Mouse (Mus musculus) kidney, embryonic 14.5 days (tissue): Measurements from ENCODE around the gene Akap12. TPM values are rescaled to one million over a fixed set of nuclear protein-coding genes. Genes with fewer than 3 reads are reported as not detected.
A peak's percentile ranks its signal among the peaks of the same experiment; 100 is the strongest.

ENCODE experiments used
- ATAC-seq: fragments of 200-750 bp; cut with Nextera tagmentation; 2 replicates; pipeline ENCODE4 v1.8.0; 2017; ENCODE audit warnings: moderate number of reproducible peaks, mild to moderate bottlenecking, moderate TSS enrichment, moderate library complexity; ENCODE audit not compliant: low FRiP score, low TSS enrichment
- H3K27ac ChIP-seq: fragments of 300-500 bp; sonication (generic); 2 replicates; pipeline ENCODE4 v1.5.1; 2014; ENCODE audit warnings: low read depth, mild to moderate bottlenecking, low read length, moderate library complexity, mixed read lengths
- H3K27me3 ChIP-seq: fragments of 300-500 bp; sonication (generic); 2 replicates; pipeline ENCODE4 v1.6.1; 2014; ENCODE audit warnings: mild to moderate bottlenecking, low read length; ENCODE audit not compliant: control insufficient read depth, insufficient read depth
- H3K36me3 ChIP-seq: fragments of 300-500 bp; sonication (generic); 2 replicates; pipeline ENCODE4 v1.6.1; 2014; ENCODE audit warnings: low read length, mixed read lengths; ENCODE audit not compliant: control insufficient read depth, insufficient read depth
- H3K4me1 ChIP-seq: fragments of 300-500 bp; sonication (generic); 2 replicates; pipeline ENCODE4 v1.6.1; 2014; ENCODE audit warnings: low read length, mixed read lengths; ENCODE audit not compliant: control insufficient read depth, insufficient read depth
- H3K4me2 ChIP-seq: fragments of 300-500 bp; sonication (generic); replicated peaks from 2 replicates; pipeline ENCODE4 v1.6.1; 2014; ENCODE audit warnings: low read depth, mild to moderate bottlenecking, low read length
- H3K4me3 ChIP-seq: fragments of 300-500 bp; sonication (generic); 2 replicates; pipeline ENCODE4 v1.5.1; 2014; ENCODE audit warnings: mild to moderate bottlenecking, low read length
- H3K9ac ChIP-seq: fragments of 300-500 bp; sonication (generic); 2 replicates; pipeline ENCODE4 v1.6.1; 2014; ENCODE audit warnings: low read depth, mild to moderate bottlenecking, low read length, moderate library complexity
- H3K9me3 ChIP-seq: fragments of 300-500 bp; sonication (generic); 2 replicates; pipeline ENCODE4 v1.6.1; 2016; ENCODE audit warnings: low read length; ENCODE audit not compliant: control insufficient read depth
- WGBS: fragments of 180-500 bp; shearing (Covaris S2); extraction: QIAGEN DNeasy Blood & Tissue Kit; methylation state at CpG from one replicate; pipeline ENCODE4 v1.1.7; 2014; 5-methylcytosine and 5-hydroxymethylcytosine counted together
- polyA plus RNA-seq: library from polyadenylated mRNA; unstranded; fragments of >200 nt; fragmentation: Nextera tagmentation; extraction: Ambion mirVana; gene quantifications from 2 replicates; pipeline ENCODE4 v1.2.1, GENCODE M21; 2014

Akap12 gene
- polyA plus RNA-seq, 1 experiment from 2014 or later, result 70.7 TPM

GRCm38 (mm10) chr10:4250681-4251080 lies 15.5 kb upstream of the Akap12 start:
- Histone ChIP-seq H3K27me3 (no peaks in the 10 kb centered on the region), H3K4me3 (no peak overlapping the region), H3K9me3 (no peaks in the 10 kb centered on the region), H3K27ac (no peak overlapping the region), H3K4me1 (no peaks in the 10 kb centered on the region), H3K36me3 (no peaks in the 10 kb centered on the region), H3K4me2 (no peak overlapping the region), H3K9ac (no peak overlapping the region)
- WGBS, result 75% methylated on average over 3 of the region's 3 CpGs
- ATAC-seq, result no peak

DNA sequence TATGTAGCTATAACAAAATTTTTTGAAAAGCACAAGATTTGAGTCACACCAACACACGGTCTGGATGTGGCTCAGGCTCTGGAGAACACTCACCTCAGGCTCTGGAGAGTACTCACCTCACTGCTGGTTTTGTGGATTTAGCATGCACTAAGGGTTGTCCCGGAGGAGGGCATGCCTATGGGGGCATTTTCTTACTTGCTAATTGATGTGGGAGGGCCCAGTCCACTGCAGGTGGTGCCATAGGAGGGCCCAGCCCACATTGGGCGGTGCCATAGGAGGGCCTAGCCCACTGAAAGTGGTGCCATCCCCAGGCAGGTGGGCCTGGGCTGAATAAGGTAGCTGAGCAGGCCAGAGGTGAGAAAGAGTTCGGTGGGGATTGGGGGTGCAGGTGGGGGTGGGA lies 12.6 kb upstream of the Akap12 start:
- H3K36me3 ChIP-seq, result no peaks in the 10 kb centered on the region
- H3K27me3 ChIP-seq, result no peaks in the 10 kb centered on the region
- H3K4me1 ChIP-seq, result no peaks in the 10 kb centered on the region
- H3K9ac ChIP-seq, result no peak overlapping the region
- H3K9me3 ChIP-seq, result no peaks in the 10 kb centered on the region
- H3K4me3 ChIP-seq, result no peak overlapping the region
- no peak overlapping the region for H3K4me2 ChIP-seq
- WGBS, result 63% methylated on average over 4 of the region's 4 CpGs
- no peak for ATAC-seq
- no peak overlapping the region for H3K27ac ChIP-seq

DNA sequence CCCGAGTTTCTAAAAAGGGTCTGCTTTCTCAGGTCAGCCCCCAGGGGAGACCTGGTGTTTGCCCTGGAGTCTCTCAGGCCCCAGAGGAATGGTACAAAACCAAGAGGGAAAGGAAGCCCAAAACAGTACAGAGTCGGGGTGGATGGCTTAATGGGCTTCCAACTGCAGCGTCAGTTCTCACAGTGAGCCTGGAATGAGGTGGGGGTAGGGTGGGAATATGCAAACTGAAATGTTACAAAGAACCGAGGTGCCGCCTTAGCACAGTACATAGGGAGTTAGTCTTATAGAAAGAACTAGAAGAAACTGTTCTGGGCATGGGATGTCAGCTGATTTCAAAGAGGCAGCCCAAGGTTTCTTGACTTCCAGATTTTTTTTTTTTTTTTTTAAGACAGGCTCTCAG lies 11.7 kb upstream of the Akap12 start:
- no peaks in the 10 kb centered on the region for H3K27me3 ChIP-seq
- H3K9ac ChIP-seq, result no peak overlapping the region
- H3K9me3 ChIP-seq, result no peaks in the 10 kb centered on the region
- H3K4me3 ChIP-seq, result no peak overlapping the region
- H3K36me3 ChIP-seq, result no peaks in the 10 kb centered on the region
- no peak overlapping the region for H3K4me2 ChIP-seq
- H3K27ac ChIP-seq, result no peak overlapping the region
- H3K4me1 ChIP-seq, result no peaks in the 10 kb centered on the region
- ATAC-seq, result no peak
- 50% methylated on average over 5 of the region's 5 CpGs for WGBS

DNA sequence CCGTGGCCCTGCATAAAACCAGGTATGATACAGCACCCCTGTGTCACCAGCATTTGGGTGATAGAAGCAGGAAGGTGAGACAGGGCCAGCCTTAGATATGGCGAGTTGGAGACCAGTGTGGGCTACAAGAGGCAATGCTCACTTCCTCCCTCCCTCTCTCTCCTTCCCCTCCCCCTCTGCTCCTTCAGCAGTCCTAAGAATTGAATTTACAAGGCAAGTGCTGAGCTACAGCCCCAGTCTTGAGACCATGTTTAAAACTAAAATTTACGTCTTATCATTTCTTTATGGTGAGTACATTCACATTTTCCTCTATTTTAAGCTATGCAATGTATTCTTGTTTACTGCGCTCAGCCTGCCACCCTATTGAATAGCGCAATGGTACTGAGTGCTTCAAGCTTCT lies 5.3 kb upstream of the Akap12 start:
- Histone ChIP-seq H3K4me2 (no peak overlapping the region), H3K4me3 (no peak overlapping the region), H3K36me3 (no peaks in the 10 kb centered on the region), H3K4me1 (peaks cover 3% of the 10 kb centered on the region; the same call in 1 of the 2 replicates), H3K27me3 (no peaks in the 10 kb centered on the region), H3K9me3 (no peaks in the 10 kb centered on the region), H3K9ac (no peak overlapping the region), H3K27ac (no peak overlapping the region)
- ATAC-seq, result no peak
- WGBS, result 77% methylated on average over 5 of the region's 5 CpGs

DNA sequence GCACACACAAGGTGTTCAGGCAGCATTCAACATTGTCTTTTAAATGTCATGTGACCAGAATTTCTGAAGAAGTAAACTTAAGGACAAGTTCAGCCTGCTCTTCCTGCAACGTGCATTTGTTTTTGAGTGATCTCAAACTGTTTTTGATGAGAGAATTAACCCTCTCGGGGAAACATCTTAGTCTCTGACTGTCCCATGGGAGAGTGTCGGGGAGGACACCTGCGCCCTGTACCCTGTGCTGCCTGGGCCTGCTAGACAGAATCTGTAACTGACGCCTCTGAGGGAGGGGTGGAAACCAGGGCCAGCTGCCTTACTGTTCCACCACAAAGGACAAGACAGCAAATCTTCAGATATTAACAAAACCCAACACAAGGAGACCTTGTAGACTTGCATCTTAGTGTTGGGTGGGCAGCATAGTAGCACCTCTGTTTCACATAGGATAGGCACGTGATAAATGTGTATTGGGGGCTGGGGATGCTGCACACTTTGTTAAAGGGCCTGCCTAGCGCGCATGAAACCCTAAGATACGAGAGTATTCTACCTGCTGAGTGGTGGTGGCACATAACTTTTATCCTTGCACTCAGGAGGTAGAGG lies 4.7 kb upstream of the Akap12 start:
- H3K27ac ChIP-seq, result no peak overlapping the region
- H3K9ac ChIP-seq, result no peak overlapping the region
- no peak overlapping the region for H3K4me3 ChIP-seq
- WGBS, result 78% methylated on average over 9 of the region's 9 CpGs
- H3K4me2 ChIP-seq, result no peak overlapping the region
- no peaks in the 10 kb centered on the region; the same call in 1 of the 2 replicates for H3K27me3 ChIP-seq
- no peak for ATAC-seq
- peaks cover 3% of the 10 kb centered on the region; the same call in 1 of the 2 replicates for H3K4me1 ChIP-seq
- no peaks in the 10 kb centered on the region for H3K36me3 ChIP-seq
- no peaks in the 10 kb centered on the region for H3K9me3 ChIP-seq

GRCm38 (mm10) chr10:4265641-4266040 lies 539 bp upstream of the Akap12 start:
- Histone ChIP-seq H3K4me3 (peak overlapping the region; percentile 74), H3K9ac (peak overlapping the region; percentile 76; the same call in 1 of the 2 replicates), H3K27ac (no peak overlapping the region), H3K4me2 (peak overlapping the region; percentile 93), H3K27me3 (no peaks in the 10 kb centered on the region; the same call in 1 of the 2 replicates), H3K36me3 (no peaks in the 10 kb centered on the region), H3K9me3 (no peaks in the 10 kb centered on the region), H3K4me1 (peaks cover 3% of the 10 kb centered on the region; the same call in 1 of the 2 replicates)
- WGBS, result 3% methylated on average over 13 of the region's 13 CpGs
- ATAC-seq, result peak; percentile 71

DNA sequence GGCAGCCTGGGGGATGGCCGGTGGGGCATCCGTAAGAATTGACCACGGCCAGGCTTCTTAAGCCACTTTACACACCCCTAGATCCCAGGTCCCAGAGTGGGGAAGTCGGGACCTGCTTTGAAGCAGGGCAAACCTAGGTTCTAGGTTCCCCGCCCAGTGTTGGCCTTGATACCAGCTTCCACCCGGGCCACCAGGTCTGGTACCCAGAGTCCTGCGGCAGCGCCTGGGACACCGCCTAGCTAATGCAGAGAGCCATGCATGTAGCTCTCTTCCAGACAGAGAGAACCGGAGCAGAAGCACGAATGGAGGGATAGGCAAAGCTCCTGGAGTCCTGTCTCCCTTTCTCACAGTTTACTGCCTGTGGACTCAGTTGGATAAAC lies 741 bp downstream of the Akap12 start:
- H3K9ac ChIP-seq, result peak overlapping the region; percentile 76
- peaks cover 3% of the 10 kb centered on the region; the same call in 1 of the 2 replicates for H3K4me1 ChIP-seq
- peak overlapping the region; percentile 68 for H3K27ac ChIP-seq
- no peaks in the 10 kb centered on the region; the same call in 1 of the 2 replicates for H3K27me3 ChIP-seq
- no peaks in the 10 kb centered on the region for H3K9me3 ChIP-seq
- peak overlapping the region; percentile 74 for H3K4me3 ChIP-seq
- H3K36me3 ChIP-seq, result no peaks in the 10 kb centered on the region
- under 1% methylated on average over 11 of the region's 11 CpGs for WGBS
- H3K4me2 ChIP-seq, result peak overlapping the region; percentile 93
- ATAC-seq, result peak; percentile 37

DNA sequence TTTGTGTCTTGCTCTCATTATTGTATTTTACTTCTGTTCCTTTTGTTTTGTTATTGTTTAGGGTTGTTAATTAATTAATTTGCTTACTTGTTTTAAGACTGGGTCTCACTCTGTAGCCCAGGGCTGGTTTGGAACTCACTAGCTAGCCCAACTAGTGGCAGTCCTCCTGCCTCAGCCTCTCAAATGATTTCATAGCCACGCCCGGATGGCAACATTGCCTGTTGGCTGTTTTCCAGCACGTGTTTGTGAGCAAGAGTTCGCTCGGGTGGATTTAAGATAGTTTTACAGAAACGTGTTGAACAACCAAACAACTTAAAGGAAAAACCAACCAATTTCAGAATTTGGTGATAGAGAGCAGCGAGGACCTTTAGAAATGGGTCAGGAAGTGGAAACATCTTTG lies 1.3 kb downstream of the Akap12 start:
- Histone ChIP-seq H3K36me3 (no peaks in the 10 kb centered on the region), H3K4me3 (peak overlapping the region; percentile 74), H3K9ac (no peak overlapping the region), H3K27ac (no peak overlapping the region), H3K4me2 (peak overlapping the region; percentile 93), H3K4me1 (peaks cover 3% of the 10 kb centered on the region; the same call in 1 of the 2 replicates), H3K9me3 (no peaks in the 10 kb centered on the region), H3K27me3 (no peaks in the 10 kb centered on the region; the same call in 1 of the 2 replicates)
- WGBS, result 76% methylated on average over 7 of the region's 7 CpGs
- ATAC-seq, result no peak

- 93% methylated on average over 7 of the region's 7 CpGs for WGBS
- Histone ChIP-seq H3K27ac (no peak overlapping the region), H3K36me3 (no peaks in the 10 kb centered on the region), H3K4me2 (peak overlapping the region; percentile 93; the same call in 1 of the 2 replicates), H3K9ac (no peak overlapping the region), H3K27me3 (no peaks in the 10 kb centered on the region; the same call in 1 of the 2 replicates), H3K4me1 (peaks cover 3% of the 10 kb centered on the region; the same call in 1 of the 2 replicates), H3K9me3 (no peaks in the 10 kb centered on the region), H3K4me3 (no peak overlapping the region; the same call in 1 of the 2 replicates)
- ATAC-seq, result no peak
Observed at GRCm38 (mm10) chr10:4268140-4268539, 2.0 kb downstream of the Akap12 start.
